Mouse (Mus musculus) spleen, postnatal 36 days (tissue): Measurements from ENCODE around the gene Rap1a.
"Not testable (repeated sequence)": the region's sequence is repeated elsewhere in the genome, so short reads cannot be mapped to it uniquely, and the experiment has no call there.

ENCODE experiments used
- DNase-seq, 2 experiments: peaks; one replicate each; pipeline ENCODE4 v3.0.0; 2022; ENCODE audit warnings: low spot score in 2 of 2, mixed read lengths in 1 of 2

The Rap1a gene

DNA sequence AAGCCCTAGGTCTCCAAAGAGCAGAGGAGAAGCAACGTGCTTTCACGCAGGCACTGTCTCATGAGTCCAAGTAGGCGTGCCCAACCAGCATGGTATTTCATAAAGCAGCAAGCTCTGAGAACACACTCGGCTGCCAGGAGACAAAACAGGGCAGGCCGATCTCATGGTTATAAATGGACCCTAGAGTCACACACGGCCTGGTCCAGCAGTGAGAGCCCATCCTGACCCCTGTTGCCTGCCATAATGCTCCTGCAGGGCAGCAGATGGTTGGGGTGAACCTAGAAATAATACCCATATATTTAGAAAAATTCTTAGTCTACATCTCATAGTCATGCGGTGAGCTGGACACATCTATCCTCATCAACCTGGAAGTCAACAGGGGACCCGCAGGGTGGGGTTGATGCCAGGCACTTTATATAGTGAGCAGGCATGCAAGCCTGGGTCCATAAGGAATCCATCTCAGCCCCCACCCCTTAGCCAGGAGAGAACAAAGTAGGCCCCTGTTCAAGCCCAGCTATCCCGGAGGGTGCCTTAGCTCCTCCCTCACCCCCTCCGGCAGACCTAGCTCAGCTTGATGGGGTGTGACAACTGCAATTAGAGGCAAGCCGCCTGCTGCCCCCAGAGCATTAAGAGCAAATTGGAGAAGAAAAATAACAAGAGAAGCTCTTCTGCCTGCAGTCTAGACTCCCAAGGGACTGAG lies 83.1 kb downstream of the Rap1a start:
- no peak for DNase-seq

DNA sequence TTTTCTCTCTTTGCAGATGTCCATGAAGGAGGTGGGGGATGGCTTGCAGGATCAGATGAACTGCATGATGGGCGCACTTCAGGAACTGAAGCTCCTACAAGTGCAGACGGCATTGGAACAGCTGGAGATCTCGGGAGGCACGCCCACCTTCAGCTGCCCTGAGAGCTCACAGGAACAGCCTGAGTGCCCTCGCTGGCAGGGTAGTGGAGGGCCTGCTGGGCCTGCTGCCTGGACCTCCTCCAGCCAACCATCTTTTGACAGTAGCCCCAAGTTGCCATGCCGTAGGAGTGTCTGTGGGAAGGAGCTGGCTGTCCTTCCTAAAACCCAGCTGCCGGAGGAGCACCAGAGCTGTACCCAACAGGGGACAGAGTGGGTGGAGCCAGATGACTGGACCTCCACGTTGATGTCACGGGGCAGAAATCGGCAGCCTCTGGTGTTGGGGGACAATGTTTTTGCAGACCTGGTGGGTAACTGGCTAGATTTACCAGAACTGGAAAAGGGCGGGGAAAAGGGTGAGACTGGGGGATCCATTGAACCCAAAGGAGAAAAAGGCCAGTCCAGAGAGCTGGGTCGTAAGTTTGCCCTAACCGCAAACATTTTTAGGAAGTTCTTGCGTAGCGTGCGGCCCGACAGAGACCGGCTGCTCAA lies 84.7 kb downstream of the Rap1a start:
- DNase-seq: no peak

- DNase-seq: no peak
Measured at GRCm38 (mm10) chr3:105714820-105715167, 86.3 kb downstream of the Rap1a start.

DNA sequence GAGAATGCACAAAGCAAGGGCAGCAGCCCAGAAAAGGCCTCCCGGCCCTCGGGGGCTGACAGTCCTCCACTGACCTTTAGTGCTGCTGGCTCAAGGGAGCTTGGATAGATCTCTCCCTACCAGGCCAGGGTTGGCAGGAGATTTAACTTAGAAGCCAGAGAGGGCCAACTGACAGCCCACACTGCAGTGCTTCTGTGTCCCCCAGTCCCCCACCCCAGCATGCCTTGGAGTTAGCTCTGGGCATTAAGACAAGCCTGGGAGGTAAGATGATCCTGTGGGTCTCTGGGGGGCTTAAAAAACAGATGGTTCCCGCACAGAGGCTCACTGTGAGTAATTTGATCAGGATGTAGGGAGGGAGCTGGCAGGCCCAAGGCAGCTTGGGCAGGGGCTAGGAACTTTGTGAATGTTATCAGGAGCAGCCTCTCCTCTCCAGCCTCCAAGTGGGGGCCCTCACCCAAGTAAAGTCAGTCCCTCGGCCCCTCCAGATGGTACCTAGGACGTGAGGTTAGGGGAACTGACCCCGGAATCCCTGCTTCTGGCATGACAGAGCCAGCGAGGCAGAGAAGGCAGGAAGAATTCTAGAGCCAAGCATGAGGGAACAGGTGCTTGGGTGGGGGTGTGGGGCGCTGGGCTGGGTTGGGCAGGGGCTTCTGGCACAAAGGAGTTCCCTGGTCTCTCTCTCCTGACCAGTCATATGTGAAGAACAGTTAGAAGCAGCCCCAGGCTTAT lies 86.9 kb downstream of the Rap1a start:
- no peak for DNase-seq

GRCm38 (mm10) chr3:105712827-105713226 lies 88.3 kb downstream of the Rap1a start:
- no peak for DNase-seq

DNA sequence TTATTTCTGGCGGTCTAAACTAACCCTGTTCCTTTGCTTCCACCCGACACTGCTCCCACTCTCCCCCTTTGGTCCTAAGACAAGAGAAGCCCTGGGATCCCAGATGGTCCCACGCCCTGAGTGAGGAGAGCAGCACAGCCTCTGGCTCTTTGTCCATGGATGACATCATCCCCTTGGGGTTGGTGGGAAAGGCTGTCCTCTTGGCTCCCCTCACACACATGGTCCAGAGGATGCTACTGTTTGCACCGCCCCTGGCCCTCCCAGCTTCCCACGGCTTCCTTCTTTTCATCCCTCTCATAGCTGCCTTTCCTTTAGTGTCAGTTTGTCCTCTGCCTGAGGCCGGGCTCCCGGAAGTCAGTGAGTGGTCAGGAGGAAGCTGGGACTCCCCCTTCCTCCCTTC lies 89.4 kb downstream of the Rap1a start:
- no peak for DNase-seq

- DNase-seq: no peak
Measured at GRCm38 (mm10) chr3:105710246-105710645, 90.9 kb downstream of the Rap1a start.

DNA sequence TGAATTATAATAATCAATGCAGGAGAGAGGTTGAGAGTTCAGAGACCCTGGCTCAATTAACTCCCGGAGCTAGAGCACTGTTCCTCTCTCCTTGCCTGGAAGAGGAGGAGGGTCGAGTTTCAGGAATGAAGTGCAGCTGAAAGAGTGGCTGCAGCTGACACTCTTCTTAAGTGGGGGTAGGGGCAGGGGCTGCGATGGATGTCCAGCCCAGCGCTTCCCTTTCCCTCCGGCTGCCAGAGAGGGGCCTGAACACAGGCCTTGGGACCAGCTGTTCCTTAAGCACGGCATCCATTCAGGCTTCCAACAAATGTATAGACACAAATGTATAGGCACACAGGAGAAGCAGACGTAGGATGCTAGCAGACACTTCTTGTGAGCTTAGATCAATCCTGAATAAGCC lies 93.5 kb downstream of the Rap1a start:
- DNase-seq: no peak

- DNase-seq: no peak
Measured at GRCm38 (mm10) chr3:105706366-105707020, 94.6 kb downstream of the Rap1a start.

- DNase-seq: no peak
Measured at GRCm38 (mm10) chr3:105705561-105705960, 95.6 kb downstream of the Rap1a start.

DNA sequence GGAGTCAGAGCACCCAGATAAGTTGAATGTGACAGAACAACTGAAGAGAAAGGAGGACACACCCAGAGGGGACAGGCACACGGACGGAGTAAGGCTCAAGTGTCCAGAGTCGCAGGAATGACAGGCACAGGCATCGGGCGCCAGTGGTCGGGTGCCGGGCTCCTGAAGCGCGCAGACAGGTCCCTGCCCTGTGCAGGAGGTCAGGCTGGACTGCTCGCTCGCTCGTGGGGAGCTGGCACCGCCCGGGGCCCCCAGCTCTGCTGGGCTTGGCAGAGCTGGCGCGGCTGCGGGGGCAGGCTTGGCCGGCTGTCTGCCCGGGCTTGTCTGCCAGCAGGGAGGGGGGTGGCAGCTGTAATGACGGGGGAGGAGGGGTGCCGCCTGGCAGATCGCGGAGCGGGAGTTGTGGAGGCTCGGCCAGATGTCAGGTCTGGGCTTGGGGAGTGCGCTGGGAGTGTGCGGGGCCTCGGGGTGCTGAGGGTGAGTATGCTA lies 96.0 kb downstream of the Rap1a start:
- no peak for DNase-seq

- DNase-seq: peak; percentile 69 to 73
Measured at GRCm38 (mm10) chr3:105704031-105705008, 96.8 kb downstream of the Rap1a start, which contains the start of gene Inka2. Gene Inka2 (plus strand): TSS chr3:105704599.

- DNase-seq: no peak
Measured at GRCm38 (mm10) chr3:105703571-105703970, 97.6 kb downstream of the Rap1a start.

DNA sequence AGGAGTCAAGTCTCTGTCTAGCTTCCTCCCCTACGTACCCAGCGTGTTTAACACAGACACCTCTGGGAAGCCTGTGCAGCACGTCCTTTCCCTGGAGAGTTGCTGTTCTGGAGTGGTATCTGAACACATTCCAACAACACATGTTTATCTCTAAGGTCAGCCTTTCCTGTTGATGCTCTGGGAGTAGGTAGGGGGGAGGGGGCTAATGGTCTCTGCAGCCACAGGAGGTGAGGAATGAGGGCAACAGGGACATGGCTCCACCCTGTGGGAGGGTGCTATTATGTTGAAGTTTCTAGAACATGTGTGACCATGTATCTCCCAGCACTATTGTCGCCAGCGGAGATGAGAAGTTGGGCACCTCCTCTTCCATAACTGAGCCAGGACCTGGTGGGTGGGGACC lies 99.7 kb downstream of the Rap1a start:
- DNase-seq: no peak

DNA sequence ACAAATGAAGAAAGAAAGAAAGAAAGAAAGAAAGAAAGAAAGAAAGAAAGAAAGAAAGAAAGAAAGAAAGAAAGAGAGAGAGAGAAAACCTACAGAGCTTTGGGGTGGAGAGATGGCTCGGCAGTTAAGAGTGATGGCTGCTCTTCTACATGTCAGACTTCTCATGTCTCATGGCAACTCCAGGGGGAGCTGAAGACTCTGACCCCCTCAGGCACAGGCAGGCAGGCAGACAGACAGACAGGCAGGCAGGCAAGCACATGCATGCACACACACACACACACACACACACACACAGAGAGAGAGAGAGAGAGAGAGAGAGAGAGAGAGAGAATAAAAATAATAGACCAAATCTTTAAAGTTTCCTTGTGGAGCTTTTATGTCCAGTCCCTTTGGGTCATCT lies 100.3 kb downstream of the Rap1a start:
- not testable (repeated sequence) for DNase-seq

DNA sequence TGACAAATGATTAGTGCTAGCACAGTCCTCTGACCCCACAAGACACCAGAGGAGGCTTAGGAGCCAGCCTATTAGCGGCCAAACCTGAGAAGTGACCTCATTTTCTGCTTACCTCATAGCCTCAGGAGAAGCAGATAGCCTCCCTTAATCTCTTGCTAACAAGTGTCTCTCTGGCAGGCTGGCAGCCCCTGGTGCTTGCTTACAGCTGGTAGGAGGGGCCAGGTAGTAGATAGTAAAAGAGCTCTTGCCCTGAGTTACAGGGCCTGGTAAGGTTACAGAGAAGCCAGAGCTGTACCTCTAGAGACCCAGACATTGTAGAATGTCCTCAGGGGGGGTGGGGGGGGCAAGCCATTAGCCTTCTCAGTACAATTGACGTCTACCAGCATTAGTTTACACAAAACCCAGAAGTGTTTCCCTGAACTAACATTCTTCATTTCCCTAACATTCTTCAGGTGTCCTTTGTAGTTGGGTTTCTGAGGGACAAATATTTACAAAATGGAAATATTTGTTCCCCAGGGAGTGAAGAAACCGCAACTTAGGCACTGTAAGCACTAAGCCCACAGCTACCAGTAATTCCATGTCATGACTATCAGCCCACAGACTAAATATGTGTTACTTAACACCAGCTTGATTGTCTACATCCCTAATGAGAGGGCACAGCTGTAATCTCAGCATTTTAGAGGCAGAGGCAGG lies 101.7 kb downstream of the Rap1a start:
- DNase-seq: peak; percentile 48 to 67

- peak in 1 of 2 experiments; percentile 34 for DNase-seq
Measured at GRCm38 (mm10) chr3:105698311-105698710, 102.8 kb downstream of the Rap1a start.

DNA sequence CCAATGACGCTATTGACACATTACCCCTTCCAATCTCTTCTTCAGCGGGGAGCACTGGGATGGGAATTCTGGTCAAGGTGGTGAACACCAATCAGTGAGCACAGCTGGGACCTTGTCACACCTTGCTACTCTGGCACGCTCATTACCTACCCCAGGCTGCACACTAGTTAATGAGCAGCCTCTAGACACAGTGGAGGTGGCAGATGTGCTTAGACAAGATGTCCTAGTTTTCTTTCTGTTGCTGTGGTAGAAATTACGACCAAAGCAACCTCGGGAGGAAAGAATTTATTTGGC lies 104.0 kb downstream of the Rap1a start:
- DNase-seq: no peak

DNA sequence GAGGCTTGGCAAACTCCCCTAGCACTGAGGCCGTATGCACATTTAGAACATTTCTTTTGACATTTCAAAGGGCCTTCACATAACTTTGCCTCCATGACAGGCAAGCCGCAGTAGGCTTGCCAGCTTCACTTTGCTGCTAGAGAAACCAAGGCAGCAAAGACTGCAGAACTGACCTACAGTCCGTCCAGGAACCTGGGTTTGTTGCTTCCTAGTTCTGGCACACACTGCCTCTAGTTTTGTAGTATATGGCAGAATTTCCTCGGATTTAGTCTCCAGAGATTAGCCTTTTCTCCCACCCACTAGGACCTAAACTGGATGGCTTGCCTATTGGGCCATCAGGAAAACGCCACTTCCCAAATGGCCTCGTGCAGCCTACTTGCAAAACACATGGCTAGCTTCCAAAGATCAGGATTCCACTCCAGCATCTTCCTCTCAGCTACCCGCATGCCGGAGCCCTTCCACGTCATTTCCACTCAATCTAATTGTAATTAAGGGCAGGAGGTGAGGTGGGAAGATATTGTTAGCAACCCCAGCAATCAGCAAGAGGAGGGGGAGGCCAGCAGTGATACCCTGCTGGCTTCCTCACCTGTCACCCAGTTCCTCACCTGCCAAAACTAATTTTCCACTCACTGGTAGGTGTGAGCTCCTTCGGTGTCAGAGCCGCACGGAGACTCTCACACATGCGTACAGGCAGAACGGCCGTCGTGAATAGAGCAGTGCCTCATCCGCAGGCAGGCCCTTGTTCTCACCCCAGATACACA lies 104.6 kb downstream of the Rap1a start:
- no peak for DNase-seq
